Mouse (Mus musculus): ENCODE data around the gene H2-Ob. TPM values are rescaled to one million over a fixed set of nuclear protein-coding genes. Genes with fewer than 3 reads are reported as not detected.

The H2-Ob gene
- total RNA-seq, 2 experiments from 2014 or later, result 3.7 to 13.1 TPM

- no peak for ATAC-seq (replicated peaks; ENCODE audit: poor library complexity)
Observed at GRCm38 (mm10) chr17:34272102-34272501, 33.4 kb downstream of the H2-Ob start.

GRCm38 (mm10) chr17:34280499-34281038 is 41.9 kb downstream of the H2-Ob start:
- no peak for ATAC-seq (replicated peaks; ENCODE audit: poor library complexity)

GRCm38 (mm10) chr17:34281836-34282235 is 43.1 kb downstream of the H2-Ob start:
- ATAC-seq (replicated peaks; ENCODE audit: poor library complexity), result no peak

- no peak for ATAC-seq (replicated peaks; ENCODE audit: poor library complexity)
Observed at GRCm38 (mm10) chr17:34285371-34285770, 46.7 kb downstream of the H2-Ob start.

GRCm38 (mm10) chr17:34285848-34286247 is 47.1 kb downstream of the H2-Ob start:
- ATAC-seq (replicated peaks; ENCODE audit: poor library complexity), result peak; percentile 69

- 0 out of 2 replicates have a peak, but pooled peaks have one; percentile 21 for ATAC-seq (replicated peaks; ENCODE audit: poor library complexity)
Observed at GRCm38 (mm10) chr17:34286501-34286900, 47.8 kb downstream of the H2-Ob start.

- no peak for ATAC-seq (replicated peaks; ENCODE audit: poor library complexity)
Observed at GRCm38 (mm10) chr17:34286999-34287398, 48.3 kb downstream of the H2-Ob start.

GRCm38 (mm10) chr17:34287648-34288047 is 48.9 kb downstream of the H2-Ob start, which contains the start of gene H2-Aa:
TSS of gene H2-Aa (minus strand) at chr17:34287823.
- ATAC-seq (replicated peaks; ENCODE audit: poor library complexity), result peak; percentile 88

- ATAC-seq (replicated peaks; ENCODE audit: poor library complexity), result no peak
Observed at GRCm38 (mm10) chr17:34288131-34288530, 49.4 kb downstream of the H2-Ob start.

GRCm38 (mm10) chr17:34291609-34292008 is 52.9 kb downstream of the H2-Ob start:
- ATAC-seq (replicated peaks; ENCODE audit: poor library complexity), result peak; percentile 85

GRCm38 (mm10) chr17:34292570-34292969 is 53.9 kb downstream of the H2-Ob start:
- no peak for ATAC-seq (replicated peaks; ENCODE audit: poor library complexity)

- ATAC-seq (replicated peaks; ENCODE audit: poor library complexity), result peak; percentile 58
Observed at GRCm38 (mm10) chr17:34293533-34293932, 54.8 kb downstream of the H2-Ob start.

GRCm38 (mm10) chr17:34294249-34294648 is 55.5 kb downstream of the H2-Ob start:
- ATAC-seq (replicated peaks; ENCODE audit: poor library complexity), result no peak

GRCm38 (mm10) chr17:34295307-34295706 is 56.6 kb downstream of the H2-Ob start:
- no peak for ATAC-seq (replicated peaks; ENCODE audit: poor library complexity)

GRCm38 (mm10) chr17:34295891-34296794 is 57.4 kb downstream of the H2-Ob start:
- peak; percentile 79 for ATAC-seq (replicated peaks; ENCODE audit: poor library complexity)

GRCm38 (mm10) chr17:34299356-34299755 is 60.7 kb downstream of the H2-Ob start:
- no peak for ATAC-seq (replicated peaks; ENCODE audit: poor library complexity)

GRCm38 (mm10) chr17:34300071-34300470 is 61.4 kb downstream of the H2-Ob start:
- no peak for ATAC-seq (replicated peaks; ENCODE audit: poor library complexity)

GRCm38 (mm10) chr17:34300691-34301566 is 62.2 kb downstream of the H2-Ob start:
- ATAC-seq (replicated peaks; ENCODE audit: poor library complexity), result no peak

GRCm38 (mm10) chr17:34301670-34302190 is 63.0 kb downstream of the H2-Ob start:
- no peak for ATAC-seq (replicated peaks; ENCODE audit: poor library complexity)

GRCm38 (mm10) chr17:34303789-34304188 is 65.1 kb downstream of the H2-Ob start:
- ATAC-seq (replicated peaks; ENCODE audit: poor library complexity), result no peak
